Mouse (Mus musculus): Measurements from ENCODE around the gene Ache. TPM values are rescaled to one million over a fixed set of nuclear protein-coding genes. Genes with fewer than 3 reads are reported as not detected.
A peak's percentile ranks its signal among the peaks of the same experiment; 100 is the strongest.

Ache gene
- polyA plus RNA-seq, 1 experiment = 5.1 TPM

- no peaks in the 10 kb centered on the region for H3K27me3 ChIP-seq (ENCODE audit: control insufficient read depth, insufficient read depth, low read length)
- H3K4me1 ChIP-seq (ENCODE audit: control insufficient read depth, insufficient read depth, insufficient read length, low read length) = peaks cover 28% of the 10 kb centered on the region
- H3K4me3 ChIP-seq (ENCODE audit: low read depth, low read length) = no peak overlapping the region
- WGBS = 42% methylated on average over 1 of the region's 1 CpGs
- TF ChIP-seq CTCF (IDR thresholded peaks at IDR 0.05; ENCODE audit: extremely low read depth, insufficient read length, insufficient replicate concordance, low read depth, low read length) (no peak), POLR2A (IDR thresholded peaks at IDR 0.05; ENCODE audit: low read depth, low read length) (no peak)
- no peaks in the 10 kb centered on the region; the same call in 1 of the 2 replicates for H3K36me3 ChIP-seq (ENCODE audit: control insufficient read depth, insufficient read depth, low read length)
- no peak overlapping the region for H3K27ac ChIP-seq (ENCODE audit: insufficient read depth, low read depth, low read length)
Measured at GRCm38 (mm10) chr5:137318570-137318969, 31.3 kb downstream of the Ache start.

- no peak for TF ChIP-seq CTCF (IDR thresholded peaks at IDR 0.05; ENCODE audit: extremely low read depth, insufficient read length, insufficient replicate concordance, low read depth, low read length)
- peaks cover 10% of the 10 kb centered on the region for H3K4me1 ChIP-seq (ENCODE audit: control insufficient read depth, insufficient read depth, insufficient read length, low read length)
- no peak overlapping the region for H3K27ac ChIP-seq (ENCODE audit: insufficient read depth, low read depth, low read length)
- no peak overlapping the region for H3K4me3 ChIP-seq (ENCODE audit: low read depth, low read length)
- 96% methylated on average over 3 of the region's 3 CpGs for WGBS
- H3K27me3 ChIP-seq (ENCODE audit: control insufficient read depth, insufficient read depth, low read length) = no peaks in the 10 kb centered on the region
- H3K36me3 ChIP-seq (ENCODE audit: control insufficient read depth, insufficient read depth, low read length) = peaks cover 7% of the 10 kb centered on the region
Measured at GRCm38 (mm10) chr5:137320996-137321395, 33.7 kb downstream of the Ache start.

GRCm38 (mm10) chr5:137330910-137331309 lies 43.6 kb downstream of the Ache start:
- 84% methylated on average over 7 of the region's 7 CpGs for WGBS
- Histone ChIP-seq H3K4me1 (ENCODE audit: control insufficient read depth, insufficient read depth, insufficient read length, low read length) (no peaks in the 10 kb centered on the region; the same call in 1 of the 2 replicates), H3K4me3 (ENCODE audit: low read depth, low read length) (no peak overlapping the region), H3K27ac (ENCODE audit: insufficient read depth, low read depth, low read length) (no peak overlapping the region), H3K36me3 (ENCODE audit: control insufficient read depth, insufficient read depth, low read length) (no peaks in the 10 kb centered on the region; the same call in 1 of the 2 replicates), H3K27me3 (ENCODE audit: control insufficient read depth, insufficient read depth, low read length) (no peaks in the 10 kb centered on the region)
- TF ChIP-seq POLR2A (IDR thresholded peaks at IDR 0.05; ENCODE audit: low read depth, low read length) (no peak), CTCF (IDR thresholded peaks at IDR 0.05; ENCODE audit: extremely low read depth, insufficient read length, insufficient replicate concordance, low read depth, low read length) (no peak)

- H3K4me1 ChIP-seq (ENCODE audit: control insufficient read depth, insufficient read depth, insufficient read length, low read length) = peaks cover 12% of the 10 kb centered on the region; the same call in 1 of the 2 replicates
- H3K36me3 ChIP-seq (ENCODE audit: control insufficient read depth, insufficient read depth, low read length) = no peaks in the 10 kb centered on the region
- WGBS = 17% methylated on average over 15 of the region's 15 CpGs
- no peak for TF ChIP-seq POLR2A (IDR thresholded peaks at IDR 0.05; ENCODE audit: low read depth, low read length)
- no peak for TF ChIP-seq CTCF (IDR thresholded peaks at IDR 0.05; ENCODE audit: extremely low read depth, insufficient read length, insufficient replicate concordance, low read depth, low read length)
- H3K27ac ChIP-seq (ENCODE audit: insufficient read depth, low read depth, low read length) = no peak overlapping the region
- H3K27me3 ChIP-seq (ENCODE audit: control insufficient read depth, insufficient read depth, low read length) = no peaks in the 10 kb centered on the region
- peak overlapping the region; percentile 94 for H3K4me3 ChIP-seq (ENCODE audit: low read depth, low read length)
Measured at GRCm38 (mm10) chr5:137332857-137333511, 45.7 kb downstream of the Ache start.

GRCm38 (mm10) chr5:137333512-137334174 lies 46.3 kb downstream of the Ache start, which contains the start of gene Slc12a9:
TSS of gene Slc12a9 (minus strand) at chr5:137333597.
- Histone ChIP-seq H3K4me1 (ENCODE audit: control insufficient read depth, insufficient read depth, insufficient read length, low read length) (peaks cover 12% of the 10 kb centered on the region; the same call in 1 of the 2 replicates), H3K27ac (ENCODE audit: insufficient read depth, low read depth, low read length) (no peak within 1 kb of the TSS), H3K36me3 (ENCODE audit: control insufficient read depth, insufficient read depth, low read length) (no peaks in the 10 kb centered on the region), H3K27me3 (ENCODE audit: control insufficient read depth, insufficient read depth, low read length) (no peaks in the 10 kb centered on the region), H3K4me3 (ENCODE audit: low read depth, low read length) (peak within 1 kb of the TSS; percentile 94)
- peak; percentile 72 for TF ChIP-seq CTCF (IDR thresholded peaks at IDR 0.05; ENCODE audit: extremely low read depth, insufficient read length, insufficient replicate concordance, low read depth, low read length)
- TF ChIP-seq POLR2A (IDR thresholded peaks at IDR 0.05; ENCODE audit: low read depth, low read length) = peak; percentile 37
- WGBS = under 1% methylated on average over 44 of the region's 44 CpGs

- Histone ChIP-seq H3K4me1 (ENCODE audit: control insufficient read depth, insufficient read depth, insufficient read length, low read length) (peaks cover 17% of the 10 kb centered on the region), H3K27me3 (ENCODE audit: control insufficient read depth, insufficient read depth, low read length) (no peaks in the 10 kb centered on the region), H3K27ac (ENCODE audit: insufficient read depth, low read depth, low read length) (no peak overlapping the region), H3K36me3 (ENCODE audit: control insufficient read depth, insufficient read depth, low read length) (no peaks in the 10 kb centered on the region), H3K4me3 (ENCODE audit: low read depth, low read length) (peak overlapping the region; percentile 94; the same call in 1 of the 2 replicates)
- 19% methylated on average over 10 of the region's 10 CpGs for WGBS
- TF ChIP-seq CTCF (IDR thresholded peaks at IDR 0.05; ENCODE audit: extremely low read depth, insufficient read length, insufficient replicate concordance, low read depth, low read length) = no peak
- no peak for TF ChIP-seq POLR2A (IDR thresholded peaks at IDR 0.05; ENCODE audit: low read depth, low read length)
Measured at GRCm38 (mm10) chr5:137334317-137334716, 47.0 kb downstream of the Ache start.

- no peak overlapping the region for H3K4me3 ChIP-seq (ENCODE audit: low read depth, low read length)
- peaks cover 18% of the 10 kb centered on the region for H3K4me1 ChIP-seq (ENCODE audit: control insufficient read depth, insufficient read depth, insufficient read length, low read length)
- no peaks in the 10 kb centered on the region for H3K36me3 ChIP-seq (ENCODE audit: control insufficient read depth, insufficient read depth, low read length)
- TF ChIP-seq CTCF (IDR thresholded peaks at IDR 0.05; ENCODE audit: extremely low read depth, insufficient read length, insufficient replicate concordance, low read depth, low read length) = no peak
- no peak for TF ChIP-seq POLR2A (IDR thresholded peaks at IDR 0.05; ENCODE audit: low read depth, low read length)
- WGBS = 50% methylated on average over 6 of the region's 6 CpGs
- H3K27ac ChIP-seq (ENCODE audit: insufficient read depth, low read depth, low read length) = no peak overlapping the region
- H3K27me3 ChIP-seq (ENCODE audit: control insufficient read depth, insufficient read depth, low read length) = no peaks in the 10 kb centered on the region
Measured at GRCm38 (mm10) chr5:137335066-137335465, 47.7 kb downstream of the Ache start.

Data from small intestine, adult 2 months (tissue).